Mouse (Mus musculus) granulocyte monocyte progenitor cell, adult 5-6 weeks (primary cell): ENCODE results near the gene Sec24d. TPM values are rescaled to one million over a fixed set of nuclear protein-coding genes. Genes with fewer than 3 reads are reported as not detected.

Experiments used
- ATAC-seq: replicated peaks from 2 replicates; pipeline ENCODE4 v1.8.0; 2016; ENCODE audit warnings: mild to moderate bottlenecking, moderate TSS enrichment, inconsistent platforms; ENCODE audit not compliant: poor library complexity, severe bottlenecking
- total RNA-seq, 2 experiments: library from RNA; stranded (forward) in 1 of 2; stranded (reverse) in 1 of 2; fragments of 200-712, 200-1000 nt in 1 of 2; fragments of >200 nt in 1 of 2; fragmentation: Nextera tagmentation in 1 of 2; gene quantifications; 2 replicates each; pipeline ENCODE4 v1.2.3; 2014 to 2017

Gene Sec24d
- total RNA-seq (2014; fragmentation: Nextera tagmentation), result 45.6 and 66.7 TPM in 2 replicates
- 43.3 and 61.9 TPM in 2 replicates for total RNA-seq (2017)

DNA sequence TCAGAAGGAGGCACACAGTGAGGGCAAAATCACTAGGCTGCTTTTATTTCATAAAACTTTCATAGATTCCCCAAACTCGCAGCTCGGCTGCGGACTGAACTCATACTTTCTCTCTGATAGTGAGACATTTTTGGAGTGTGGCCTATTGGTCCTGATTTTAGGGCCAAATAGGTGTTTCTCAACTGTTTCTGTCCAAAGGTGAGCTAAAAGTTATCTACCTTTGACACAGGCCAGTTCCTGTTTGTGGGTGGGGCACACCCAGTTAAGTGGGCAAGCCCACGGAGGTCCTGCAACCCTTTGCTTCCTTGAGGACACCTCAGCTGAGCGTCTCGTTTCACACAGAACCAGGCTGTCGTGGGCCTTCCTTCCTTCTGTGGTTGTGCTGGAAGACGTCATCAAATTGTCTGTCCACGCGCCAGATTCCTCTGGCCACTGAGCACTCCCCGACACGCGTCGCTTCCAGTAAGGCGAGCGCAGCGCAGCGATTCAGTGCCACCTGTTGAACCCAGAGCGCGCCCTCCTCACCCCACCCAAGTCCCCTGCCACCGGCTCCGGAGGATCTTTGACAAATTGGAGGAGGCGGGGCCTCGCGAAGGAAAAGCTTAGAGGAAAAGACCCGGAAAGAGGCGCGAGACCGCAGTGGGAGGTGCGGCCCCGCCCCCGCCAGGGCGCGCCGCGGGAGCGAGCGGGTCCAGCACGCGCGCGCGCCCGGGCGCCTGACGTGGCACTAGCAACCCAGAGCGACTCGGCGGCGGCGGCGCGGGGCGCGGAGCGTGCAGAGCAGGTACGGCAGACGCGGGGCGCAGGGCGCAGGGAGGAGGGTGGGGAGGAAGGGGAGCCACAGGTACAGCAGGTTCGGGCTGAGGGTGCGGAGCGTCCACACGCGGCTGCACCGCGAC is at the start of gene Sec24d:
Gene Sec24d (plus strand): TSS at position 703 of the 899 bp plus-strand sequence.
- ATAC-seq, result peak; percentile 82

DNA sequence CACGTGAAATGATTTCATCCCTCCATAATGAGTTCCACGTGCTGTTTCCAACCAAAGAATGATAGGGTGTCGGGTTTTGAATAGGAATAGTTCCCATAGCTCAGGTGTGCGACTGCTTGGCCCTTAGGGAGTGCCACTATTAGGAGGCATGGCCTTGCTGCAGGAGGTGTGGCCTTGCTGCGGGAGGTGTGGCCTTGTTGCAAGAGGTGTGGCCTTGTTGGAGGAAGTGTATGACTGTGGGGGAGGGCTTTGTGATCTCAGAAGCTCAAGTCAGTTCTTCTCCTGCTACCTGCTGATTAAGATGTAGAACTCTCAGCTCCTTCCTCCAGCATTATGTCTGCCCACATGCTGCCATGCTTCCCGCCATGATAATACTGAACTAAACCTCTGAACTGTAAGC is 48.6 kb upstream of the Sec24d start:
- ATAC-seq, result peak; percentile 80

DNA sequence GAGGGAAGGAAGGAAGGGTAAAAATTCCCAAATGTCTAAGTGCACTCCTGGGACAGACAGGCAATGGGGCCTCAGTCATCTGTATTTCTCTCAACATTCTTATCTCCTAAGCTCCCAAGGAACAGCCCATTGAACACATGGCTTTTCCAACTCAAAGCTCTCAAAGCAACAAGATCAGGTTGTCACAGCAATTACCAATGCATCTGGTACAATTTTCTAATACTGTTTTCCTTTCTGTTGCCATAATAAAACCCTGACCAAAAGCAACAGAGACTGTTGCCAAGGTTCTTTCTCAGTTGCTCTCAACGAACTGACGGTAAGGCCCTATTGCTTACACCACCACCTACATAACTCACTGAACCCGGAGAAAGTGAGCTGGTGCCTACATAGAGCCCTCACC is 40.0 kb upstream of the Sec24d start:
- no peak for ATAC-seq

DNA sequence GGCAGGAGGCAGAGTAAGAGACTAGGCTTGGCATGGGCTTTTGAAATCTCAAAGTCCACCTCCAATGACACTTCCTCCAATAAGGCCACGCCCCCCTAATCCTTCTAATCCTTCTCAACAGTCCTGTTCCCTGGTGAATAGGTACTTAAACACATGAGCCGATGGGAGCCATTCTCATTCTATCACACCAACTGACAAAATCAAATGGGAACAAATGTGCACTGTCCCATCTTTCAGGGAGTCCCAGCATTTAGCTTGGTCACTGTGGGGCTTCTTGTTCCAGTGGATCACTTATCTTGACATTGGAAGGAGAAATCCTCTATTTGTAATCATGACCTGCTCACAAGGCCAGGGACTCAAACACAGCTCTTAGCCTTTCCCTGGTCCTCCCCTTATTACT is 35.6 kb upstream of the Sec24d start:
- no peak for ATAC-seq

DNA sequence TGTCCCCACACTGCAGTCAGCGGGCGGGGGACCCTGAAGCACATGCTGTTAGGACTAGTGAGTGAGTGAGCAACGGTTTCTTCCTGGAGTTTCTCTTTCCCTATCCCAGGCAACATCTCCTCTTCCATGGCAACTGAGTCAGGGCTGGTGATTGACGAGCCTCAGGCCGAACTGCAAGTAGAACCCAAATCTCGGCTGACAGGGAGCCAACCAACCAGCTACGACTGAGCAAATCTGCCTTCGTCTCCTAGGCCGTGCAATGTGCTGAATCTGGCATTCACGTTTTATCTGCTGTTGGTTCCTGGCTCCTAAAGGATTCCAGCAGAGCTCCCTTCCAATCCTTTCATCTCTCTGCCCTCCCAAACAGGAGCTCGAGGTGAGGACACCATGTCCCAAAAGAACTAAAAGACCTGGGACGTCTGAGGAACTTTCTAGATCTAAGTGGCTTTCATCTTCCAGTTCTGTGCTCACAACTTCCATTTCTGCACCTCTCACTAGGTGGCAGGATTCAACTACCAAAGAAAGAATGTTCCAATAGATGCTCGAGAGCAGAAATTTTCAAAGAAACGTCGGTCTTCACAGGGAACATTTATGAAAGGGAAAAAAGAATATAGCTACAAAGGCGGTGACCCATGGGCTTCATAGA is 32.9 kb upstream of the Sec24d start:
- ATAC-seq, result no peak

DNA sequence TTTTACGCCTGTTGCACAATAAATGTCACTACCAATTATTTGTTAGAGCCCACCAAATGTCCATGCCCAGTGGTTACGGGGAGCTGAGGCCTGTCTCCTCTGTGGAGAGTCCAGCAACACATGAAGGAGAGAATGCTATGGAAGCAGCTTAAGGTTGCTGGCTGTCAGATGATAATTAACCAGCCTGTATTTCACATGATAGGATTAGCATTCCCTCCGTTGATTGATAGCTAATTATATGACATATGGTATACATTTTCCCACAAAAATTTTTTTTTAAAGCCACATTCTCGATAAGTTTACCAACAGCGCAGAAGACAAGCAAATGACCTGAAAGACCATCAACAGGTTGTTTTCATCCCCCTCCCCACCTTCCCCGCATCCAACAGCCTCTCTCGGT is 31.8 kb upstream of the Sec24d start:
- no peak for ATAC-seq

DNA sequence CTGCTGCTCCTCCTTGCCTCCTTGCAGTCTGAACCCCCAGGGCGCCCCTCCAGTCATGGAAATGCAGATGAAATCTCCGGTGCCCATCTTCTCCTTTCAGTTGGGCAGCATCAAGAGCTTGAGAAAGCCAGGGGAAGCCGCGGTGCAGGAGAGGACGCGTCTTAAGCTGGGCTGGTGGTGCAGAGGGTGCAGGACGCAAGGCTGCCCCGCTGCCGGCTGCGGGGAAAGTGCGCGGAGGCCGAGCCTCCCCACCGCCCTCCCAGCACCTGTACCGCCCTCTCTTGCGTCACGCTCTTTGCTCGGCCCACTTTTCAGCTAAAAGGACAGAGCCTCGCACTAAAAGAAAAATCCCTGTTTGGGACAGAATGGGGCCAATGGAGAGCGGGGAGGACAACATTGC is 31.3 kb upstream of the Sec24d start, which contains the start of gene Synpo2:
Gene Synpo2 (minus strand): TSS at position 229 of the 400 bp plus-strand sequence.
- peak; percentile 95 for ATAC-seq

DNA sequence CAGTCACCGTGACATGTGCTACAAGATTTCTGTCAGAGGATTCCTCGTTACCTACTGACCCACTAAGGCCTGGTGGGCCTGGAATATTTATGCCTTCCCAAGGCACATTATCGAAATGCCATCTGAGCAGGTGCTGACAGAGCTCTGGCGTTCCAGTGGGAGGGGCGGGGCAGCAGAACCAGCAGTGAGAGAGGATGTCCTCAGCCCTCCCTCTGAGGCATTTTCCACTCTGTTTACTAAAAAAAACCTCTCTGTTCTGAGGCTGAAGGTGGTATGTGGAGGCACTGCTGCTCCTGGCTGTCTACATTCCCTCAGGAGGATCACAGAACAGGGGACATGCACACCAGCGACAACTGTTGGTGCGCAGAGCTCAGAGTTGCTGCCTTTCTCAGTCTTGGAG is 30.2 kb upstream of the Sec24d start:
- no peak for ATAC-seq

DNA sequence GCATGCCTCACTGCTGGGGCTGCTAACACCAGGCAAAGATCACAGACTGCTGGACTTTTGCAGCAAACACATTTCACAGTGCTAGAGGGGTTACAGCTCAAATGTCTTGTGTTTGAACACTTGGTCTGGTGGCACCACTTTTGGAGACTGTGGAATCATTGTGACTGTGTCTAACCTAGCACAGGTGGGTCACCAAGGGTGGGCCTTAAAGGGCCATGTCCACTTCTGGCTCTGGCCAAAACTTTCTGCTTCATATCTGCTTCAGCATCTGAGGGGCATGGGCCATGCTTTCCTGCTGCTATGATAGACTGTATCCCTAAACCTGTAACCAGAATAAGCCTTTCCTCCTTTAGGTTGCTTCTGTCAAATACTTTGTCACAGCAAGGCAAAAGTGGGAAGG is 29.8 kb upstream of the Sec24d start:
- ATAC-seq, result no peak

DNA sequence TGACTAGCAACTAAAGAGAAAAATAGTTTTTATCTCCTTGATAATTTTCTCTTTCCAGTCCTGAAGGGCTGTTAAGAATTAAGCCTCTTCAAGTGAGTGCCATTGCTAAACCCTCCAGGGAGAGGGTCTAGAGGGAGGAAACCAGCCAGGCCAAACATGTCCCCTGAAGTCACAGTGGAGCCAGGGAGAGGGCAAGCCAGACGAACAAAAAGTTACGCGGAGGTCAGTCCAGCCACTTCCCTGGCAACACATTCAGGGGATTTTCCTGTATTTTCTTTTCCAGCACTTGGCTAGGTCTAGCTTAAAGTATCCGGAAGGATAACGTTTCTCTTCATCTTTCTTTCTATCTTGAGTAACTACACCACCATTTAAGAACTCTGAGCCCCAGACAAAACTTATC is 22.9 kb upstream of the Sec24d start:
- no peak for ATAC-seq

DNA sequence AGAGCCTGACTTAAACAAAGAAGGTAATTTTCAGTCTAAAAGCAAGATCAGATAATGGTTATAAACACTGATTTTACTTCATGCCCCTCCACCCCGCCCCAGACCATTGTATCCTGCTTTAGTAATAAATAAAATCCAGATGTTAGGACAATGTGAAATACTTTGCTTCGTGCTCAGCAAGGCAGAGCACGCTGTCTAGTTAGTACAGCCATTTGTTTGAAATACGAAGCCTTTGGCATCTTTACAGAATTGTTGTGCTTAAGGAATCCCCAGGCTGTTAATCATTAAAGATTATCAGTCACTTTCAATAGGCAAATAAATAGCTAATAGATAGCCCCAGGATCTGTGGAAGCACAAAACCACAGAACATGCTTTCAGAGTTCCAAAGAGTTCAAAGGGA is 21.6 kb upstream of the Sec24d start:
- no peak for ATAC-seq

DNA sequence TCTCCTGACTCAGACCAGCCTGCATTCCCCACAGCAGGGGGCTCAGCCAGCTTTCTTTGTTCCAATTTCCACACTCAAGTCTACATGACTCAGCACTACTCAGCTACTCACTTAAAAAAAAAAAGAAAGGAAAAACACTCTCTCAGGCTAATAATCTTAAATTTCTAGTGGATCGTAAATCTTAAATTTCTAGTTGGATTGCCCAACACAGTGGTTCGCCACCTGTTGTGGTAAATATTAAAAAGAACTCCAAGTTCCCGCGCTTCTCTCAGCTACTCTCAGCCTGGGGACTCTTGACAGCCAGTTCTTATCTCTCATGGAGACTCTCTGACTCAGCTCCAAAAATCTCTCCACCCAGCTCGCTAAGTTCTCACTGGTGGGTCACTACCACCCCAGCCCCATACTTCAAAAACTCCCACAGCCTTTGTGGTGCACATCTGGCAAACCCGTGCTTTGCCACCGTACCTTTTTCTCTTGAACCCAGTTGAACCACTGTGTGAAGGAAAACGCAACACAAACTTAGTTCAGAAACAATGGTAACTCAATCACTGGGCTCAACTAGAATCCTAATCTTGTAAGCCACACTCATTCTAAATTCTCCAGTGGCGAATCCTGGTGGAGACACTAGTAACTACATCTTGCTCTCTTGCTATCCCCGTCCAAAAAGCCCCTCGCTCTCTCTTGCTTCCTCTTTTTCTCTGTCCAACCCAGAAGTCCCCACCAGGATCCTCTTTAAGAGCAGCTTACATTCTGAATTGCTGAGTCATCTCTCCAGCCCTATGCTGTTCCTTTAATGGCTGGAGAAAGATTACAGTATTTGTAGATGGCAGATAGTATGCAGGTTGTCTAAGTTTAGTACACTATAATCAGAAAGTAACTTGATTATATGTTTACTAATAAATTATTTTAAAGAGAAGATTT is 10.8 kb upstream of the Sec24d start:
- peak; percentile 100 for ATAC-seq

DNA sequence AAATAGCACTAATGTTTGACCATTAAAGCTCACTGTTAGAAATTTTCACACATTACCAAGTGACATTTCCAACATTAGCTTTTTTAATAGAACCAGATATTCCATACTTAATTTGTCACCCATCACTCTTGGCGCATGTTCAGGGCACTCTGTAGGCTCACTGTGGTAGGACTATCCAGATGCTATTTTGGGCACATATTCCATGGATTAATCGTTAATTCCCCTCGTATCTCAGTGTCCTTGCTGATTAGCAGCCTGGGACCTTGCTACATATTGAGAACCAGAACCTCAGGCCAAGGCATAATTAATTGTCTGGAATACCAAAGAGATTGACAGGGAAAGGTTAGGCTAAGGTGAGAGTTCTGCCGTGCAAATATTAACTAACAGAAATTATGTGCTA is 8.5 kb upstream of the Sec24d start:
- ATAC-seq, result no peak

DNA sequence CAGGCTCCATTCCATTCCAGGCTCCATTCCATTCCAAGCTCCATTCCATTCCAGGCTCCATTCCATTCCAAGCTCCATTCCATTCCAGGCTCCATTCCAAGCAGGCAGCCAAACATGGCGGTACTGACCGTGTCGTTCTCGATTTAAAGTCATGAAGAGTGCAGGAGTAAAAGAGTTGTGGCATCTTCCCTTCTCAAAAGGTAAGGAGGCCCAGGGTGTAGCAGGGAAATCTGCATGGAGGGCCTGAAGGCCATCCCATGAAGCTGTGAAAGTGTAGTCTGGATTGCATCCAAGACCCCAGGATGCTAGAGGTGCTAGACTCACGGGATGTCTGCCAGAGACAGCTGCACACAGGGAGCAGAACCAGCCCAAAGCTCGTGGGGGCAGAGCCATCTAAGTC is 2.5 kb upstream of the Sec24d start:
- ATAC-seq, result no peak

DNA sequence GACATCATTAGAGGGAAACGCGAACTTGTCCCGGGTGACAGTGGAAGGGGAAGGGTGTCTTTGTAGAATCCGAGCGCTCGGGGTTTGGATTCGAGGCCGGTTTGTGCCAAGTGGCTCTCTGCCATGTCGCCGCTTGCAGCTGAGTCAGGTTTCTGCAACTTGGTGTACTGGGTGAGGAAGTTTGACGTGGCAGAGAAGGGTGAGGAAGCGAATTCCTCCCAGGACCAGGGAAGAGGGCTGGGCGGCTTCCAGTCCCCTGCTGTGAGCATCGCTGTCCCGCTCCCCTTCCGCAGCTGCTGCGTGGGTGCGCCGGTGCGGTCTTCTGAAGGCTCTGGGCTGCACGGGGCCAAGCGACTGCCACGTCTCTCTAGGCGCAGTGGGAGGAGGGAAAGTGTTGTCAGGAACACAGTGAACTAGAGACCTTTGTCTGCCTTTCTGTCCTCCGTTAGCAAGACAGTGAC is 516 bp downstream of the Sec24d start:
- ATAC-seq, result peak; percentile 65

DNA sequence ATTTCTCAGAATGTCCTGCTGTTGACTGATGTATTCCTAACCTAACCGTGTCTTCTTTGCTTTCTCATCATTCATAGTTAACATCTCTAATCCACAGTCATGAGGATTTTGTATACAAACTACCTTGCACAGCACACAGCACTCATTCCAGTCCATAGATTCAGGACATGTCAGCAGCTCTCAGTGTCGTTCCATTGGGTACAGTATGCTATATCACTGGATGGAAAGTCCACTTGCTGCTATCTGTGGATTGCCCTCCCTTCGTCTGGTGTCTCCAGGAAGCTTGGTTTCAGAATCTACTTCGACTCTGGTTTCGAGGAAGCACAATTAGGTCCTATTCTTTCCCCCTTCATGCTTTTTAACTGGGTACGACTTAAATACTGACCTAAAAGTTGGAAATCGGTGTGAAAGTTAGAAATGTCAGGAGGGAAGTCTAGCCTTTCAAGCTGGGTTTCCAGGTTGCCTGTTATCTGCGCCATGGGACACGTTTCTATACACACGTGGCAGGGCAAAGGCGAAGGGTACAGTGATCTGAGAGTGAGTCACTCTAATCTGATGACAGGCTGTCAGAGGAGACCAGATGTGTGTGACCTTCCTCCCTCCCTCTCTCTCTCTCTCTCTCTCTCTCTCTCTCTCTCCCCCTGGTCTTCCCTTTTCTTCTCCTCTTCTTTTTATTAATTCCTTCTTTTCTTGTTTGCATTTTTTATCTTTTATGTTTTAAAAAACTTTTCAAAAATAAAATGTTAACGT is 15.8 kb downstream of the Sec24d start:
- no peak for ATAC-seq

DNA sequence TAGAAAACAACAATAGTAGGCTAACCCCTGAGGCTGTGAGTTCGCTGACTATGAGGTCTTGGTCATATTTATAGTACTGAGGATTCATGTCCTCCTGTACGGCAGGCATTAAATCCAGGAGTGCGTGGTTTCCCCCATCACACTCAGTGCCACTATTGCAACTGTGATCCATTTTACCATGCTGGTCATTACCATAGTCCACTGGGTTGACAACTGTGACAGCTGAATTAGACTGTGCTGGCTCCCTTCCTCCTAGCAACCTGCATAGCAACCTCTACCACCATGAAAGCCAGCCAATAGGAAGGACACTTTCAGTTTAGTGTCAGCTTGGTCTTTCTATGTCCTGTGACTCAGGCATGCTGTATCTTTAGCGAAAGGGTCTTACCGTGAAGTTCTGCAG is 17.0 kb downstream of the Sec24d start:
- no peak for ATAC-seq

DNA sequence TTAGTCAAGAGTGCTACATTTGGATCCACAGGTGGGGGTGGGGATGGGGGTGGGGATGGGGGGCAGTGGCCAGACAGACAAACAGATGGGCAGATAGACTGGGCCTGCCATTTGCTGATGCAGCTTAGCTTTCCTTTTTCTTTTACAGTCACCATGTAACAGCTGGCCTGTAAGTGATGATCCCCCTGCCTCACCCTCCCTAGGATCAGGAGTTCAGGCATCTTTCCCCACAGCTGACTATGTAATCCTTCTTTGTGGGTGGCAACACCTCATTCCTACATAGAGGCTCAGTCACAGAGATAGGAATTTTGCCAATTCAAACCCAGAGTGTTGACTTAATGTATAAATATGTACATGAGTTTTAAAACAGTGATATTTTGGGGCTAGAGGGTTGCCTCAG is 18.4 kb downstream of the Sec24d start:
- ATAC-seq, result no peak

DNA sequence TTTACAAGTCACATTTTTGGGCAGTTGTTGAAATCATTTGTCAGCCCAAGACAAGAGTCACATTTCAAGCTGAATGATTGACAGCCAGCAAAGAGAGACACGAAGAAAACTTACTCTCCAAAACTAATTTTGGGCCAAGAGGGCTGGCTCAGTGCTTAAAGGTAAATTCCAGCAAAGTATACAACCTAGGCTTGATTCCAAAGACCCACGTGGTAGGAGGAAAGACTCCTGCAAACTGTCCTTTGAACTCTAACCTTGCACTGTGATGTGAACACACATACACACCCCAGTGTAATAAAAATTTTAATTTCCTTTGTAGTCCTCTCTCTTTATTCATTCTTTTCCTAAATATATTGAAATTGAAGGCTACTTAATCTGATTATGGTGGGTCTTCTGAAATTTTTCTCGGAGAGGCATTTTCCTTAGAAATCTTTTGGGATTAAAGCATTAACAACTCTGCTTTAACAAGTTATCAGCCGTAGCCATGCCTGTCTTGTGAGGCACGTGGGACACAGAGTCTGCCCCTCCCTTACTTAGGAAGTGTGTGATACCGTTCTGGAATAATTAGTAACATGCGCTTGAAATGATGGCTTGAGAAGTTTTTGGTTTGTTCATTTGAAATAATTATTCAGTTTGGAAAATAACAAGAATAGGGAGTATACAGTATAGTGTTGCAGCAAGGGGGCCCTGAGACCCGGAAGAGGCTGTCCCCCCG is 21.8 kb downstream of the Sec24d start:
- no peak for ATAC-seq
